Mouse (Mus musculus) heart, embryonic 15.5 days (tissue): ENCODE data around the gene Myl4. TPM values are rescaled to one million over a fixed set of nuclear protein-coding genes. Genes with fewer than 3 reads are reported as not detected.
A peak's percentile ranks its signal among the peaks of the same experiment; 100 is the strongest.
"Not testable (repeated sequence)": the region's sequence is repeated elsewhere in the genome, so short reads cannot be mapped to it uniquely, and the experiment has no call there.

Experiments used
- ATAC-seq: fragments of 200-750 bp; cut with Nextera tagmentation; replicated peaks from 2 replicates; pipeline ENCODE4 v1.8.0; 2017; ENCODE audit warnings: low read depth, moderate TSS enrichment; ENCODE audit not compliant: insufficient number of reproducible peaks, insufficient read depth, low FRiP score
- H3K27ac ChIP-seq: fragments of 300-500 bp; sonication (generic); 2 replicates; pipeline ENCODE4 v1.5.1; 2015; ENCODE audit warnings: mild to moderate bottlenecking, inconsistent platforms
- H3K27me3 ChIP-seq: fragments of 300-500 bp; sonication (generic); 2 replicates; pipeline ENCODE4 v1.6.1; 2015; ENCODE audit warnings: inconsistent platforms
- H3K36me3 ChIP-seq: fragments of 300-500 bp; sonication (generic); 2 replicates; pipeline ENCODE4 v1.6.1; 2015; ENCODE audit warnings: mild to moderate bottlenecking, inconsistent platforms
- H3K4me1 ChIP-seq: fragments of 300-500 bp; sonication (generic); replicated peaks from 2 replicates; pipeline ENCODE4 v1.6.1; 2015; ENCODE audit warnings: inconsistent platforms
- H3K4me2 ChIP-seq: fragments of 300-500 bp; sonication (generic); 2 replicates; pipeline ENCODE4 v1.6.1; 2015; ENCODE audit warnings: inconsistent platforms, mild to moderate bottlenecking, moderate library complexity
- H3K4me3 ChIP-seq: fragments of 300-500 bp; sonication (generic); 2 replicates; pipeline ENCODE4 v1.5.1; 2015; ENCODE audit warnings: mild to moderate bottlenecking, inconsistent platforms
- H3K9ac ChIP-seq: fragments of 300-500 bp; sonication (generic); 2 replicates; pipeline ENCODE4 v1.6.1; 2015; ENCODE audit warnings: mild to moderate bottlenecking, inconsistent platforms
- H3K9me3 ChIP-seq: fragments of 300-500 bp; sonication (generic); replicated peaks from 2 replicates; pipeline ENCODE4 v1.6.1; 2016; ENCODE audit warnings: inconsistent platforms
- WGBS: fragments of 180-500 bp; shearing (Covaris S2); methylation state at CpG from one replicate; pipeline ENCODE4 v1.1.7; 2015; ENCODE audit warnings: mixed read lengths; 5-methylcytosine and 5-hydroxymethylcytosine counted together
- polyA plus RNA-seq: library from polyadenylated mRNA; unstranded; fragments of >200 nt; fragmentation: Nextera tagmentation; extraction: Ambion mirVana; gene quantifications from 2 replicates; pipeline ENCODE4 v1.2.1, GENCODE M21; 2015

Gene Myl4
- polyA plus RNA-seq = 1,694 and 1,744 TPM in 2 replicates

- Histone ChIP-seq H3K4me1 (peaks cover 28% of the 10 kb centered on the region), H3K9me3 (no peaks in the 10 kb centered on the region), H3K4me2 (peak within 1 kb of the TSS; percentile 79), H3K36me3 (no peaks in the 10 kb centered on the region), H3K4me3 (peak within 1 kb of the TSS; percentile 76), H3K27me3 (no peaks in the 10 kb centered on the region), H3K27ac (peak within 1 kb of the TSS; percentile 92), H3K9ac (peak within 1 kb of the TSS; percentile 96)
- under 1% methylated on average over 35 of the region's 35 CpGs for WGBS
- ATAC-seq = peak; percentile 93
Measured at GRCm38 (mm10) chr11:104550406-104550974, at the start of gene Myl4, which contains the start of gene Cdc27. Myl4 (plus strand) TSS chr11:104550663. Cdc27 (minus strand) TSS chr11:104550620.

GRCm38 (mm10) chr11:104508455-104508854 is 42.0 kb upstream of the Myl4 start:
- 99% methylated on average over 3 of the region's 4 CpGs for WGBS
- no peak for ATAC-seq

GRCm38 (mm10) chr11:104510606-104511005 is 39.9 kb upstream of the Myl4 start:
- Histone ChIP-seq H3K36me3 (peaks cover 83% of the 10 kb centered on the region), H3K9me3 (no peaks in the 10 kb centered on the region), H3K4me2 (no peak overlapping the region), H3K9ac (no peak overlapping the region), H3K4me3 (no peak overlapping the region), H3K27me3 (no peaks in the 10 kb centered on the region), H3K4me1 (no peaks in the 10 kb centered on the region), H3K27ac (no peak overlapping the region)
- WGBS = 90% methylated on average over 2 of the region's 2 CpGs
- no peak for ATAC-seq

More at GRCm38 (mm10) chr11:104508455-104508854, 42.0 kb upstream of the Myl4 start:
- no peaks in the 10 kb centered on the region for H3K27me3 ChIP-seq
- no peaks in the 10 kb centered on the region for H3K4me1 ChIP-seq
- no peak overlapping the region for H3K9ac ChIP-seq
- H3K36me3 ChIP-seq = peaks cover 81% of the 10 kb centered on the region
- H3K4me3 ChIP-seq = no peak overlapping the region
- no peaks in the 10 kb centered on the region for H3K9me3 ChIP-seq
- H3K4me2 ChIP-seq = no peak overlapping the region
- no peak overlapping the region for H3K27ac ChIP-seq

GRCm38 (mm10) chr11:104512436-104512835 is 38.0 kb upstream of the Myl4 start:
- H3K27ac ChIP-seq = no peak overlapping the region
- H3K4me1 ChIP-seq = no peaks in the 10 kb centered on the region
- no peak overlapping the region for H3K4me3 ChIP-seq
- 84% methylated on average over 4 of the region's 4 CpGs for WGBS
- no peaks in the 10 kb centered on the region for H3K27me3 ChIP-seq
- H3K36me3 ChIP-seq = peaks cover 83% of the 10 kb centered on the region
- no peak overlapping the region for H3K9ac ChIP-seq
- ATAC-seq = no peak
- no peak overlapping the region for H3K4me2 ChIP-seq
- no peaks in the 10 kb centered on the region for H3K9me3 ChIP-seq

GRCm38 (mm10) chr11:104525935-104526334 is 24.5 kb upstream of the Myl4 start:
- WGBS = 95% methylated on average over 6 of the region's 6 CpGs
- no peaks in the 10 kb centered on the region for H3K27me3 ChIP-seq
- H3K4me2 ChIP-seq = no peak overlapping the region
- H3K4me3 ChIP-seq = no peak overlapping the region
- no peak overlapping the region for H3K9ac ChIP-seq
- H3K9me3 ChIP-seq = no peaks in the 10 kb centered on the region
- no peak for ATAC-seq
- no peaks in the 10 kb centered on the region for H3K4me1 ChIP-seq
- peaks cover 70% of the 10 kb centered on the region for H3K36me3 ChIP-seq
- no peak overlapping the region for H3K27ac ChIP-seq

GRCm38 (mm10) chr11:104536843-104537242 is 13.6 kb upstream of the Myl4 start:
- no peaks in the 10 kb centered on the region for H3K27me3 ChIP-seq

GRCm38 (mm10) chr11:104537945-104538555 is 12.4 kb upstream of the Myl4 start:
- Histone ChIP-seq H3K4me2 (no peak overlapping the region), H3K9ac (no peak overlapping the region), H3K36me3 (peaks cover 17% of the 10 kb centered on the region), H3K9me3 (no peaks in the 10 kb centered on the region), H3K4me3 (no peak overlapping the region), H3K27me3 (no peaks in the 10 kb centered on the region), H3K27ac (no peak overlapping the region), H3K4me1 (no peaks in the 10 kb centered on the region)
- WGBS = 91% methylated on average over 2 of the region's 2 CpGs
- ATAC-seq = no peak

More at GRCm38 (mm10) chr11:104536843-104537242, 13.6 kb upstream of the Myl4 start:
- Histone ChIP-seq H3K4me3 (no peak overlapping the region), H3K9me3 (no peaks in the 10 kb centered on the region), H3K9ac (no peak overlapping the region), H3K27ac (no peak overlapping the region), H3K4me1 (no peaks in the 10 kb centered on the region), H3K36me3 (peaks cover 28% of the 10 kb centered on the region), H3K4me2 (no peak overlapping the region)
- 73% methylated on average over 2 of the region's 2 CpGs for WGBS
- no peak for ATAC-seq

GRCm38 (mm10) chr11:104539811-104540210 is 10.7 kb upstream of the Myl4 start:
- WGBS = 92% methylated on average over 5 of the region's 5 CpGs
- H3K27me3 ChIP-seq = no peaks in the 10 kb centered on the region
- no peaks in the 10 kb centered on the region for H3K9me3 ChIP-seq
- no peak overlapping the region for H3K4me2 ChIP-seq
- H3K27ac ChIP-seq = no peak overlapping the region
- H3K36me3 ChIP-seq = no peaks in the 10 kb centered on the region; the same call in 1 of the 2 replicates
- H3K4me1 ChIP-seq = peaks cover 4% of the 10 kb centered on the region
- H3K4me3 ChIP-seq = no peak overlapping the region
- H3K9ac ChIP-seq = no peak overlapping the region
- ATAC-seq = no peak

GRCm38 (mm10) chr11:104543337-104543736 is 7.1 kb upstream of the Myl4 start:
- H3K36me3 ChIP-seq, H3K9ac ChIP-seq, ATAC-seq, H3K4me2 ChIP-seq, H3K27ac ChIP-seq, H3K9me3 ChIP-seq, H3K27me3 ChIP-seq, H3K4me3 ChIP-seq: not testable (repeated sequence)
- H3K4me1 ChIP-seq = peaks cover 29% of the 10 kb centered on the region
- WGBS = 71% methylated on average over 2 of the region's 2 CpGs

GRCm38 (mm10) chr11:104544507-104544906 is 6.0 kb upstream of the Myl4 start:
- no peak overlapping the region for H3K9ac ChIP-seq
- ATAC-seq = no peak
- WGBS = 34% methylated on average over 2 of the region's 2 CpGs
- no peak overlapping the region for H3K4me2 ChIP-seq
- H3K36me3 ChIP-seq = no peaks in the 10 kb centered on the region
- H3K27me3 ChIP-seq = no peaks in the 10 kb centered on the region
- H3K27ac ChIP-seq = peak overlapping the region; percentile 10
- no peaks in the 10 kb centered on the region for H3K9me3 ChIP-seq
- H3K4me3 ChIP-seq = no peak overlapping the region
- H3K4me1 ChIP-seq = peaks cover 35% of the 10 kb centered on the region

- no peak overlapping the region for H3K27ac ChIP-seq
- H3K4me1 ChIP-seq = peaks cover 38% of the 10 kb centered on the region
- H3K36me3 ChIP-seq = no peaks in the 10 kb centered on the region
- H3K4me2 ChIP-seq = no peak overlapping the region
- H3K9ac ChIP-seq = no peak overlapping the region
- 76% methylated on average over 3 of the region's 3 CpGs for WGBS
- no peaks in the 10 kb centered on the region for H3K9me3 ChIP-seq
- H3K27me3 ChIP-seq = no peaks in the 10 kb centered on the region
- ATAC-seq = no peak
- H3K4me3 ChIP-seq = no peak overlapping the region
Measured at GRCm38 (mm10) chr11:104547502-104547901, 3.0 kb upstream of the Myl4 start.
